Mouse (Mus musculus) layer of hippocampus, adult 18-20 months (tissue): ENCODE data around the gene Otud4. TPM values are rescaled to one million over a fixed set of nuclear protein-coding genes. Genes with fewer than 3 reads are reported as not detected.

Source experiments
- total RNA-seq, 2 experiments: library from RNA; stranded (reverse); gene quantifications; 2 replicates each; pipeline ENCODE4 v1.2.3; 2021

Gene Otud4
- total RNA-seq, 2 experiments from 2014 or later = 38.6 to 43.4 TPM

Other genes with a start within 250 kb of the Otud4 start
- 10 to 100 TPM; 25.0 to 28.3 TPM for gene Smad1, start 240.1 kb upstream of the Otud4 start, total RNA-seq
- 10 to 100 TPM; 72.4 to 73.4 TPM for gene Abce1, start 72.1 kb downstream of the Otud4 start, total RNA-seq
- 1 to 10 TPM; 9.2 TPM for gene Anapc10, start 72.2 kb downstream of the Otud4 start, total RNA-seq